Mouse (Mus musculus): Measurements from ENCODE around the gene Cfap74. TPM values are rescaled to one million over a fixed set of nuclear protein-coding genes. Genes with fewer than 3 reads are reported as not detected.

The Cfap74 gene
- polyA plus RNA-seq (2014; fragmentation: Nextera tagmentation; extraction: Ambion mirVana): 8.7 and 9.1 TPM in 2 replicates

DNA sequence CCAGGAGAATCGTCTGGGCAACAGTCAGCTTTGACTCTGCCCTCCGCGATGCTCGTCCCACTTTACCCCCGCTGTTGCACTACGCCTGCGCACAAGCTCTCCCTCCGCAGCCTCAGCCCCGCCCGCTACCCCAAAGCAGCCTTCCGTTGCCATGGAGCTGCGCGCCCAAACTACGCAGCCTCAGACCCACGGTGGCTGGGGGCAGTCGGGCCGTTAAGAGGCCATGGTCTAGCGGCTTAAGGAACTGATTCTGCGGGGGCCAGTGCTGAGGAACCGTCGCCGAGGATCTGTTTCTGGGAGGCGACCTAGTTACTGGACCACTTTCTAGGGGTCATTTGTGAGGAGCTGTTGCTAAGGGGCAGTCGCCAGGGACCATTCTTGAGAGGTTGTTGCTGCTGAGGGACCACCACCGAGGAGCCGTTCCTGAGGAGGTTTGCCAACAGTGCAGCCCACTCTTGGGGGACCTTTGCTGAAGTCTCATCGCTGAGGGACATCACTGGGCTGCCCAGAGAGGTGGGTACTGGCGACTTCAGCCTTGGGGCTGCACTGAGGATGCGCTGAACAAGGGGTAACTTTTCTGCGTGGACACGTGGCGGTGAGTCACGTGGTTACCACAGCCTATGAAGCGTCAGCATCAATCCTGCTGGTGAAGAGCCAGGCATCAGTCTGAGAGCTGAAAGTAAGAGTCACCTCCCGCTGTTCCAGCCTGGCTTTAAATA is at the start of gene Cfap74:
TSS of gene Cfap74 (plus strand) at position 133 of the 719 bp plus-strand sequence.
- Histone ChIP-seq H3K9me3 (ENCODE audit: control insufficient read depth, low read length) (no peaks in the 10 kb centered on the region), H3K27ac (ENCODE audit: low read depth, low read length) (peak within 1 kb of the TSS; percentile 32; the same call in 1 of the 2 replicates), H3K27me3 (ENCODE audit: control insufficient read depth, insufficient read depth, low read length) (no peaks in the 10 kb centered on the region), H3K4me1 (replicated peaks; ENCODE audit: control insufficient read depth, insufficient read depth, low read length) (0 out of 2 replicates have a peak, but pooled peaks cover 2% of the 10 kb centered on the region), H3K4me2 (ENCODE audit: low read depth, low read length, severe bottlenecking) (peak within 1 kb of the TSS; percentile 83), H3K4me3 (ENCODE audit: low read depth, low read length) (peak within 1 kb of the TSS; percentile 48), H3K36me3 (ENCODE audit: control insufficient read depth, insufficient read depth, low read length) (no peaks in the 10 kb centered on the region), H3K9ac (ENCODE audit: low read length) (peak within 1 kb of the TSS; percentile 43)
- DNase-seq (ENCODE audit: low spot score): peak; percentile 94
- WGBS: under 1% methylated on average over 35 of the region's 35 CpGs
- ATAC-seq (replicated peaks; ENCODE audit: low FRiP score): peak; percentile 96

DNA sequence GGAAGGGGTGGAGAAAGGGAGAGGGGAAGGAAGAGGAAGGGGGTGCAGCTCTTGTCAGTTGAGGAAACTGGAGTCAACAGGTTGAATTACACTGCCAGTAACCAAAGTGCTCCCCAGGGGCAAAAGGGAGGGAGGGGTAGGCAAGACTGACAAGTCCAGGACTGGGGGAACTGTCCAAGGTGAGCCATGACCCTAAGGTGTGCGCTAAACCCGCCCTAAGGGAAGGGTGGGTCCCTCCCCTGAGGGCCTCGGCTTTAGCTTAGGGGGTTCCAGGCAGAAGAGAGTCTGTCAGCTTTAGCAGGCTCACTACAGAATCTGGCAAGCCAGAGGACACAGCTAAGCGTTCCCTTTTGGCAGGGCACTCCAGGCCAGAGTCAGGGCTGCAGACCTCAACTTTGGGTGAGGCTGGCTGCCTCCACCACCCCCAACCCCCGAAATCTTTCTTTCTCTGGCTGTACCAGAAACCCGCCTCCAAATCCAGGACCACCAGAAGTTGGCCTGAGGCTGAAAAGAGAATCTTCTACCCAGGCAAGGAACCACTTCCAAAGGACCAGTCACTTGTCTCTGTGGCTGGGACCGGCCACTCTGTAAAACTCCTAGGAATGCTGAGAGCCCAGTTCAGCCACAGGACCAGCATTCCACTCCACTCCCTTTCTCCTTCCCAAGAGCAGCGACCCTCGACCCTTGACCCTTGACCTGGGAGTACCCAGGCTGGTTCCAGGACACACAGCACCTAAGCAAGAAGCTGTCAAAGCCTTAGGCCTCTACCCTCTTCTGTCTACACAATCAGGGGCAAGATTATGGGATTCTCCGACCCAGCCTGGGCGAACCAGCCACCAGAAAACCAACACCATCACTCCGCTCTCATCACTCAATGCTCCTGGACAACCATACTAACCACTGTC is 49.2 kb upstream of the Cfap74 start:
- Histone ChIP-seq H3K4me1 (replicated peaks; ENCODE audit: control insufficient read depth, insufficient read depth, low read length) (peaks cover 3% of the 10 kb centered on the region; the same call in 1 of the 2 replicates), H3K9me3 (ENCODE audit: control insufficient read depth, low read length) (no peaks in the 10 kb centered on the region), H3K9ac (ENCODE audit: low read length) (no peak overlapping the region), H3K4me3 (ENCODE audit: low read depth, low read length) (no peak overlapping the region), H3K36me3 (ENCODE audit: control insufficient read depth, insufficient read depth, low read length) (no peaks in the 10 kb centered on the region), H3K27me3 (ENCODE audit: control insufficient read depth, insufficient read depth, low read length) (peaks cover 32% of the 10 kb centered on the region), H3K27ac (ENCODE audit: low read depth, low read length) (no peak overlapping the region), H3K4me2 (ENCODE audit: low read depth, low read length, severe bottlenecking) (no peak overlapping the region)
- no peak for ATAC-seq (replicated peaks; ENCODE audit: low FRiP score)
- DNase-seq (ENCODE audit: low spot score): no peak
- 43% methylated on average over 12 of the region's 12 CpGs for WGBS

DNA sequence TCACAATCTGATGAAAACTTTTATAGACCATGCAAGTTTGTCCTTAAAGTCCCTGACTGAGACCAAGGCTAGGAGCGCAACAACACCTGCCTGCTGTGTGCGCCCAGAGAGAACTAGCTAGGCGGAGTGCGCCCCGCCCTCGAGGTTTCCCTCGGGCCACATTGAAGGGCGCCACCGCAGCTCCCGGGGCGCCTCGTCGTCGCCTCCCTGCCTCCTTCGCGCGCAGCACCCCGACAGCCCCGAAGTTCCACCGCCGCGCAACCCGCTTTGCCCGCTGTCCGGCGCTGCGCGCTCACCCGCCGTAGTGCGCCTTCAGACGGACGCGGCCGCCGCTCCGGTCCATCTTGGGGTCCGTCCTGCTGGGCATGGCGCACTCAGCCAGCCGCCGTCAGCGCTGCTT is 48.1 kb upstream of the Cfap74 start:
- ATAC-seq (replicated peaks; ENCODE audit: low FRiP score) (0 out of 2 replicates have a peak, but pooled peaks have one; percentile 40), DNase-seq (ENCODE audit: low spot score) (peak; percentile 62)
- H3K9me3 ChIP-seq (ENCODE audit: control insufficient read depth, low read length): no peaks in the 10 kb centered on the region
- H3K4me1 ChIP-seq (replicated peaks; ENCODE audit: control insufficient read depth, insufficient read depth, low read length): peaks cover 3% of the 10 kb centered on the region; the same call in 1 of the 2 replicates
- H3K27me3 ChIP-seq (ENCODE audit: control insufficient read depth, insufficient read depth, low read length): peaks cover 32% of the 10 kb centered on the region
- H3K36me3 ChIP-seq (ENCODE audit: control insufficient read depth, insufficient read depth, low read length): no peaks in the 10 kb centered on the region
- no peak overlapping the region for H3K9ac ChIP-seq (ENCODE audit: low read length)
- under 1% methylated on average over 41 of the region's 42 CpGs for WGBS
- H3K27ac ChIP-seq (ENCODE audit: low read depth, low read length): no peak overlapping the region
- peak overlapping the region; percentile 57 for H3K4me2 ChIP-seq (ENCODE audit: low read depth, low read length, severe bottlenecking)
- H3K4me3 ChIP-seq (ENCODE audit: low read depth, low read length): peak overlapping the region; percentile 41

DNA sequence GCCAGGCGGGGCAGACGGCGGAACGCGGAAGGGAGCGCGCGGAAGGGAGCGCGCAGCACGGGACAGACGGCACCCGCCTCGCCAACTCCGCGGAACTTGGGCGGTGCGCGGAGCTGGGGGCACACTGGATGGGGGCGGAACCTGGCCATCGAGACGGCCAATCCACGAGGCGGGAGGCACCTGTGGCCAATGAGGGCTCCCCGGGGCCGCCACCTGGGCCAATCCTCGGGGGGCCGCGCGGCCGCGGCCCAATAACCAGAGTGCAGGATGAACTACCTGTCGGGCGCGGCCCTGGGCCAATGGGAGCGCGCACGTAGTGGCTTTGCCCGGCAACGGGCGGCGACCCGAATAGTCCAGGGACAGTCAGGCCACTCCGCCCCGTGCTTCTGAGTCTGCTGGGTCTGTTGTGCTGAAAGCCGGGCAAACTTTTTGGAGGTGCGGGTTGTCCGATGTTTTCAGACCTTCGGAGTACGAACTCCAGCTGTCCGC is 47.6 kb upstream of the Cfap74 start, which contains the start of gene Prkcz:
TSS of gene Prkcz (minus strand) at position 59 of the 489 bp plus-strand sequence.
- Histone ChIP-seq H3K9me3 (ENCODE audit: control insufficient read depth, low read length) (no peaks in the 10 kb centered on the region), H3K27me3 (ENCODE audit: control insufficient read depth, insufficient read depth, low read length) (peaks cover 32% of the 10 kb centered on the region), H3K36me3 (ENCODE audit: control insufficient read depth, insufficient read depth, low read length) (no peaks in the 10 kb centered on the region), H3K4me2 (ENCODE audit: low read depth, low read length, severe bottlenecking) (peak within 1 kb of the TSS; percentile 57), H3K4me3 (ENCODE audit: low read depth, low read length) (peak within 1 kb of the TSS; percentile 41), H3K9ac (ENCODE audit: low read length) (peak within 1 kb of the TSS; percentile 23; the same call in 1 of the 2 replicates), H3K27ac (ENCODE audit: low read depth, low read length) (no peak within 1 kb of the TSS), H3K4me1 (replicated peaks; ENCODE audit: control insufficient read depth, insufficient read depth, low read length) (peaks cover 3% of the 10 kb centered on the region; the same call in 1 of the 2 replicates)
- ATAC-seq (replicated peaks; ENCODE audit: low FRiP score) (peak; percentile 88), DNase-seq (ENCODE audit: low spot score) (peak; percentile 90)
- under 1% methylated on average over 49 of the region's 51 CpGs for WGBS

DNA sequence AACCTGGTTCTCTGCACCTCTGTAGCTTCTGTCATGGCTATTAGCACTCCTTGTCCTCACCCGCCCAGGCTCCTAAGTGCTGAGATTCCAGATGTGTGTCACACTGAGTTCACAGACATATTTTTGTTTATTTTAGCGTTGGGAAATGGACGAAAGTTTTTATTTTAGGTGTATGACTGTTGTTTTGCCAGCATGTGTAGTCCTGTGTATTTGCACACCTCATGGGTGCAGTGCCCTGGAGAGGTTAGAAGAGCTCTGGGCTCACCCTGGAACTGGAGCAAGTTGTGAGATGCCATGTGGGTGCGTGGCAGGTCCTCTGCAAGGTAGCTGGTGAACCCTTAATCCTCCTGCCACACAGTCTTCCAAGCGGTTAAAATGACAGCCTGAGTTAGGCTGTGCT is 46.5 kb upstream of the Cfap74 start:
- Histone ChIP-seq H3K9ac (ENCODE audit: low read length) (no peak overlapping the region), H3K9me3 (ENCODE audit: control insufficient read depth, low read length) (no peaks in the 10 kb centered on the region), H3K27ac (ENCODE audit: low read depth, low read length) (no peak overlapping the region), H3K4me2 (ENCODE audit: low read depth, low read length, severe bottlenecking) (no peak overlapping the region), H3K27me3 (ENCODE audit: control insufficient read depth, insufficient read depth, low read length) (peaks cover 32% of the 10 kb centered on the region), H3K36me3 (ENCODE audit: control insufficient read depth, insufficient read depth, low read length) (no peaks in the 10 kb centered on the region), H3K4me3 (ENCODE audit: low read depth, low read length) (no peak overlapping the region), H3K4me1 (replicated peaks; ENCODE audit: control insufficient read depth, insufficient read depth, low read length) (peaks cover 3% of the 10 kb centered on the region; the same call in 1 of the 2 replicates)
- WGBS: 35% methylated on average over 5 of the region's 5 CpGs
- no peak for ATAC-seq (replicated peaks; ENCODE audit: low FRiP score)
- no peak for DNase-seq (ENCODE audit: low spot score)

DNA sequence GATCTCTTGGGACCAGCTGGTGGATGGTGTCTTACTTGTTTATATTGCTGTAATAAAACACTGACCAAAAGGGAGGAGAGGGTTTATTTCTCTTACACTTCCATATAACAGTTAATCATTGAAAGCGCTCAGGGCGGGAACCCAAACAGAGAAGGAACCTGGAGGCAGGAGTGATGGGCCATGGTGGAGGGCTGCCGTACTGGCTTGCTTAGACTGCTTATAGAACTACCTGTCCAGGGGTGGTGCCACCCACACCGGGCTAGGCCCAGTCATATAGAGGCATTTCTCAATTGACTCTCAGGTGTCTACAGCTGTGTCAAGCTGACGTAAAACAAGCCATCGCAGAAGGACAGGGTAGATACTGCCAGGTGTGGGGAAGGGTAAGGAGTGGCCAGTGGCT is 42.2 kb upstream of the Cfap74 start:
- no peak overlapping the region for H3K27ac ChIP-seq (ENCODE audit: low read depth, low read length)
- H3K4me3 ChIP-seq (ENCODE audit: low read depth, low read length): no peak overlapping the region
- H3K9me3 ChIP-seq (ENCODE audit: control insufficient read depth, low read length): no peaks in the 10 kb centered on the region
- no peak overlapping the region for H3K4me2 ChIP-seq (ENCODE audit: low read depth, low read length, severe bottlenecking)
- peaks cover 10% of the 10 kb centered on the region for H3K27me3 ChIP-seq (ENCODE audit: control insufficient read depth, insufficient read depth, low read length)
- H3K9ac ChIP-seq (ENCODE audit: low read length): no peak overlapping the region
- ATAC-seq (replicated peaks; ENCODE audit: low FRiP score) (no peak), DNase-seq (ENCODE audit: low spot score) (no peak)
- WGBS: 90% methylated on average over 6 of the region's 6 CpGs
- peaks cover 3% of the 10 kb centered on the region; the same call in 1 of the 2 replicates for H3K4me1 ChIP-seq (replicated peaks; ENCODE audit: control insufficient read depth, insufficient read depth, low read length)
- H3K36me3 ChIP-seq (ENCODE audit: control insufficient read depth, insufficient read depth, low read length): no peaks in the 10 kb centered on the region

DNA sequence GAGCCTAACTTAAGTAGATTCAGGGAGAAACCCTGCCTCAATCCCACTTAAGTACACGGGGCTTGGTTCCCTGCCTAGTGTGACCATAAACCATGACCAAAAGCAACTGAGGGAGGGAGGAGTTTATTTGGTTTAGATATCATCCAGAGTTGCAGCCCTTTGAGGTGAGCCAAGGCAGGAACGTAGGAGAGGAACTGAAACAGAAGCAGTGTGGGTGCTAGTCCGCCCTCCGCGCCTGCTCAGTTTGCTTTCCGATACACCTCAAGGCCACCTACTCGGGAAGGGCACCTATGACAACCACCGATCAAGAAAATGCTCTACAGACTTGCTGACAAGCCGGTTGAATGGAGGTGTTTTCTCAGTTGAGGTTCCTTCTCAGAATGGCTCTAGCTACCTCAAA is 41.3 kb upstream of the Cfap74 start:
- Histone ChIP-seq H3K27me3 (ENCODE audit: control insufficient read depth, insufficient read depth, low read length) (peaks cover 1% of the 10 kb centered on the region; the same call in 1 of the 2 replicates), H3K4me3 (ENCODE audit: low read depth, low read length) (no peak overlapping the region), H3K9ac (ENCODE audit: low read length) (no peak overlapping the region), H3K36me3 (ENCODE audit: control insufficient read depth, insufficient read depth, low read length) (no peaks in the 10 kb centered on the region), H3K9me3 (ENCODE audit: control insufficient read depth, low read length) (no peaks in the 10 kb centered on the region), H3K4me2 (ENCODE audit: low read depth, low read length, severe bottlenecking) (no peak overlapping the region), H3K4me1 (replicated peaks; ENCODE audit: control insufficient read depth, insufficient read depth, low read length) (no peaks in the 10 kb centered on the region), H3K27ac (ENCODE audit: low read depth, low read length) (no peak overlapping the region)
- DNase-seq (ENCODE audit: low spot score) (no peak), ATAC-seq (replicated peaks; ENCODE audit: low FRiP score) (no peak)
- 96% methylated on average over 9 of the region's 9 CpGs for WGBS

DNA sequence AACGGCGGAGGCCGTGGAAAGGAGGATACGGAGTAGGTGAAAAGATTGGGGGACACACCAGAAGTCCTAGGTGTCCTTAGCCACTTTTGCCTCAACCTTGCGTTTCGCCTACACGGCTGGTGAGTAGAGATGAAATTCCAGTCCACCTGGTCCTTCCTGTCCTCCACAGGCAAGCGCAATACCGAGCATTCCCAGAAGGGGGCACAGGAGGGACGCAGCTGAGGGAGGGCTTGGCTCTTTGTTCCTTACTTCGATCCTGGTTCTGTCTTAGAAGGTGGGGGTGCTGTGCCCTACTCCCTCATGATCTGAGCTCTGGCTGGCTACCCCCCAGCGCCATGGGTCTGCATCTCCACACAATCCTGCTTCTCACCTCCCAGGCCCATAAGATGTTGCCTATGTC is 40.3 kb upstream of the Cfap74 start:
- H3K9ac ChIP-seq (ENCODE audit: low read length): no peak overlapping the region
- 29% methylated on average over 12 of the region's 12 CpGs for WGBS

More for the DNA sequence above, 40.3 kb upstream of the Cfap74 start:
- peak; percentile 82 for DNase-seq (ENCODE audit: low spot score)
- no peaks in the 10 kb centered on the region for H3K9me3 ChIP-seq (ENCODE audit: control insufficient read depth, low read length)
- no peak overlapping the region for H3K4me2 ChIP-seq (ENCODE audit: low read depth, low read length, severe bottlenecking)
- ATAC-seq (replicated peaks; ENCODE audit: low FRiP score): no peak
- H3K27ac ChIP-seq (ENCODE audit: low read depth, low read length): no peak overlapping the region
- H3K4me3 ChIP-seq (ENCODE audit: low read depth, low read length): no peak overlapping the region
- no peaks in the 10 kb centered on the region for H3K4me1 ChIP-seq (replicated peaks; ENCODE audit: control insufficient read depth, insufficient read depth, low read length)
- no peaks in the 10 kb centered on the region for H3K36me3 ChIP-seq (ENCODE audit: control insufficient read depth, insufficient read depth, low read length)
- no peaks in the 10 kb centered on the region for H3K27me3 ChIP-seq (ENCODE audit: control insufficient read depth, insufficient read depth, low read length)
